Mouse (Mus musculus): Measurements from ENCODE around the gene Tiam1. TPM values are rescaled to one million over a fixed set of nuclear protein-coding genes. Genes with fewer than 3 reads are reported as not detected.

Gene Tiam1
- polyA plus RNA-seq, 1 experiment = 1.8 TPM

DNA sequence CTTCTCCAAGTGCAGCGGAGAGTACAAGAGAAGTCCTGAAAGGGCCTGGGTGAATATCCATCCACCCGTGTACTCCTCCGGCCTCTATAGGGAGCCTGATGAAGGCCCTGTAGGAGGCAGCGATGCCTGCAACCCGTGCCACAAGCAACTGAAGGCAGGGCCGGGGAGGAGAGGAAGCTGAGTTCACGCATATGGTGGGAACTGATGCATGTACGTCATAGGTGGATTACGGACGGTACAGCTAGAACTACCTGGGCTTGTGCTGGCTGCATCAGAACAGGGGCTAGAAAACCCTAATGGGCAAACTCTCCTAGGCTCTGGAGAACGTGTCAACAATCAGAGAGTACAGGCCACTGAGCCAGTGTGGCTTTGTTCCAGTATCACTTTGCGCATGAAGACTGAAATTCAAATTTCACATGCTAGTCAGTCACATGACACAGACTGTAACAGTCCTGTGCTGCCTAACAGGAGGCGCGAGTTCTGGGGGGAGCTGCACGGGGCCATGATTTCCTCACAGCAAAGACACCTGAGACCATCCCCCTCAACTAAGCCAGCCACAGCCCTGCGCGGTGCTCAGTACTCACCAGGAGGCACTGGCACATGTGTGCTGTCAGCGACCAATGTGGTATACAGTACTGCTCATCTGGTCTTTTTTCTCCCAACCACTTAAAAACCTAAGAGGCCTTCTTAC is 156.8 kb downstream of the Tiam1 start:
- no peak for TF ChIP-seq POLR2A (IDR thresholded peaks at IDR 0.05; ENCODE audit: low read depth, low read length)
- TF ChIP-seq CTCF (IDR thresholded peaks at IDR 0.05; ENCODE audit: extremely low read depth, insufficient read length, insufficient replicate concordance, low read depth, low read length) = no peak
- H3K27me3 ChIP-seq (ENCODE audit: control insufficient read depth, insufficient read depth, low read length) = no peaks in the 10 kb centered on the region
- no peaks in the 10 kb centered on the region for H3K4me1 ChIP-seq (ENCODE audit: control insufficient read depth, insufficient read depth, insufficient read length, low read length)
- no peak overlapping the region for H3K27ac ChIP-seq (ENCODE audit: insufficient read depth, low read depth, low read length)
- WGBS = 84% methylated on average over 18 of the region's 18 CpGs
- no peak overlapping the region for H3K4me3 ChIP-seq (ENCODE audit: low read depth, low read length)
- no peaks in the 10 kb centered on the region for H3K36me3 ChIP-seq (ENCODE audit: control insufficient read depth, insufficient read depth, low read length)

DNA sequence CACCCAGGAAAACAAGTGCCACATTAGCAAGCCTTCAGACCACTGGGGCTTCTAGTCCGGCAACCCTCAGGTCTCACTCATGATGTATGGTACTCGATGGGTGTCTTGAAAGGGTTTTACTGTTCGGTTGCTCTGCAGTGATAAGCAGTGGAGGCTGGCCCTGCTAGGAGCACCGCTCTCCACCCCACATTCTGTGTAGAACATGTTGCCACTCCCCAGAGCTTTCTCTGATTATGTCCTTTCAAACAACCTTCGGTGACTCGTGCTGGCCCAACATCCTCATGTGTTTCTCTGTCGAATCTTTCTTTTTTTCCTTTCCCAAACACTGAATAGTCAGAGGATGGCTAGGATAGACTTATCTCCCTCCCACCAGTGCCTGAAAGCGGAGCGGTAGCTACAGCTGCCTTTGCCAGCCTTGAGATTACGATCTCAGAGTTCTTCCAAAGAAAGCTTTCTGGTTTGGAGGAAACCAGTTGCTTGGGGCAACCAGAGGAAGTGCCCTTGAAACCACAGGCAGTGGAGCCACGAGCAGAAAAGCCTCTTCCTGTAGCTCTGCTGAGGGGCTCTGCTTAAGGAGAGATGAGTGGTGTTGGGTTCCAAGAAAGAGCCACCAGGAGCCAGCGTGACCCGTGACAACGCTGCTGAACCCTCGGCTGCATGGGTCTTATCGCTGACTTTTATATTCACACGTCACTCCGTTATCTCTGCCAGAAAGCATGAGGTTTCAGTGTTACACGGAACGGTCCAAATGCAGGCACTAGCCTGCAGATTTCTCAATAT is 157.7 kb downstream of the Tiam1 start:
- Histone ChIP-seq H3K27me3 (ENCODE audit: control insufficient read depth, insufficient read depth, low read length) (no peaks in the 10 kb centered on the region), H3K27ac (ENCODE audit: insufficient read depth, low read depth, low read length) (no peak overlapping the region), H3K36me3 (ENCODE audit: control insufficient read depth, insufficient read depth, low read length) (no peaks in the 10 kb centered on the region), H3K4me1 (ENCODE audit: control insufficient read depth, insufficient read depth, insufficient read length, low read length) (no peaks in the 10 kb centered on the region), H3K4me3 (ENCODE audit: low read depth, low read length) (no peak overlapping the region)
- 68% methylated on average over 20 of the region's 20 CpGs for WGBS
- TF ChIP-seq CTCF (IDR thresholded peaks at IDR 0.05; ENCODE audit: extremely low read depth, insufficient read length, insufficient replicate concordance, low read depth, low read length) (no peak), POLR2A (IDR thresholded peaks at IDR 0.05; ENCODE audit: low read depth, low read length) (no peak)

GRCm38 (mm10) chr16:89980075-89980744 is 163.4 kb downstream of the Tiam1 start:
- WGBS = 84% methylated on average over 11 of the region's 11 CpGs
- TF ChIP-seq POLR2A (IDR thresholded peaks at IDR 0.05; ENCODE audit: low read depth, low read length) (no peak), CTCF (IDR thresholded peaks at IDR 0.05; ENCODE audit: extremely low read depth, insufficient read length, insufficient replicate concordance, low read depth, low read length) (no peak)
- no peaks in the 10 kb centered on the region for H3K27me3 ChIP-seq (ENCODE audit: control insufficient read depth, insufficient read depth, low read length)

GRCm38 (mm10) chr16:89975441-89975840 is 168.1 kb downstream of the Tiam1 start:
- TF ChIP-seq POLR2A (IDR thresholded peaks at IDR 0.05; ENCODE audit: low read depth, low read length) (no peak), CTCF (IDR thresholded peaks at IDR 0.05; ENCODE audit: extremely low read depth, insufficient read length, insufficient replicate concordance, low read depth, low read length) (no peak)
- Histone ChIP-seq H3K4me3 (ENCODE audit: low read depth, low read length) (no peak overlapping the region), H3K27me3 (ENCODE audit: control insufficient read depth, insufficient read depth, low read length) (no peaks in the 10 kb centered on the region), H3K27ac (ENCODE audit: insufficient read depth, low read depth, low read length) (no peak overlapping the region), H3K36me3 (ENCODE audit: control insufficient read depth, insufficient read depth, low read length) (no peaks in the 10 kb centered on the region), H3K4me1 (ENCODE audit: control insufficient read depth, insufficient read depth, insufficient read length, low read length) (no peaks in the 10 kb centered on the region)
- 83% methylated on average over 9 of the region's 9 CpGs for WGBS

More at GRCm38 (mm10) chr16:89980075-89980744, 163.4 kb downstream of the Tiam1 start:
- H3K36me3 ChIP-seq (ENCODE audit: control insufficient read depth, insufficient read depth, low read length) = no peaks in the 10 kb centered on the region
- no peak overlapping the region for H3K27ac ChIP-seq (ENCODE audit: insufficient read depth, low read depth, low read length)
- H3K4me1 ChIP-seq (ENCODE audit: control insufficient read depth, insufficient read depth, insufficient read length, low read length) = no peaks in the 10 kb centered on the region
- no peak overlapping the region for H3K4me3 ChIP-seq (ENCODE audit: low read depth, low read length)

- no peaks in the 10 kb centered on the region for H3K4me1 ChIP-seq (ENCODE audit: control insufficient read depth, insufficient read depth, insufficient read length, low read length)
- TF ChIP-seq POLR2A (IDR thresholded peaks at IDR 0.05; ENCODE audit: low read depth, low read length) (no peak), CTCF (IDR thresholded peaks at IDR 0.05; ENCODE audit: extremely low read depth, insufficient read length, insufficient replicate concordance, low read depth, low read length) (no peak)
- WGBS = 71% methylated on average over 16 of the region's 16 CpGs
- no peaks in the 10 kb centered on the region for H3K27me3 ChIP-seq (ENCODE audit: control insufficient read depth, insufficient read depth, low read length)
- no peak overlapping the region for H3K4me3 ChIP-seq (ENCODE audit: low read depth, low read length)
- H3K27ac ChIP-seq (ENCODE audit: insufficient read depth, low read depth, low read length) = no peak overlapping the region
- H3K36me3 ChIP-seq (ENCODE audit: control insufficient read depth, insufficient read depth, low read length) = no peaks in the 10 kb centered on the region
Measured at GRCm38 (mm10) chr16:89973814-89974712, 169.5 kb downstream of the Tiam1 start.

DNA sequence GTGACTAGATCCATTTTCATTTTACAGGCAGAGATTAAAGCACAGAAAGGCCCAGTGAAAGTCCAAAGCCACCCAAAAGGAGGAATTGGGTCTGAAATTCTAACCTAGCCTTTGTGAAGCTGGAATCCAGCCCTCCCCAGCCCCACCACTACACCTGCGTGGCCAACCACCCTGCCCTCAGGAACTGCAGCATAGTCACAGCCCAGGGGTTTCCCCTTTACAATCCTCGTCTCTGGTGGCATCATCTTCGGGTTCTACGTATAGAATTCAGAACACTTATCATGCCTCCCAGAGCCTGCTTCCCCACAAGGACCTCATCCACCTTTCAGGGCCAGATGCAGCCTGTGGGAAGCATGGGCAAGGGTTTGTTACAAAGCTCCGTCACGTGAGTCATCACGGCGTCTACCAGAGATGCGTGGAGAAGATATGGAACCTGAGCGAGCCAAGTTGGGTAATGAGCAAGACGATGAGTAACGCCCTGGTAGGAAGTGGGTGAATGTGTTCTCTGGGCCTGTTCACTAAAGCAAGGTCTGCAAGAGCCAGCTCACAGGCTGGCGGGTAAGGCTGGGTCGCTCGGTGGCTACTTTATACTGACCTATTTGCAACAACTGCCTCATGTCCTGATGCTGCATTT is 170.6 kb downstream of the Tiam1 start:
- 83% methylated on average over 15 of the region's 15 CpGs for WGBS
- Histone ChIP-seq H3K36me3 (ENCODE audit: control insufficient read depth, insufficient read depth, low read length) (no peaks in the 10 kb centered on the region), H3K4me1 (ENCODE audit: control insufficient read depth, insufficient read depth, insufficient read length, low read length) (no peaks in the 10 kb centered on the region), H3K4me3 (ENCODE audit: low read depth, low read length) (no peak overlapping the region), H3K27me3 (ENCODE audit: control insufficient read depth, insufficient read depth, low read length) (no peaks in the 10 kb centered on the region), H3K27ac (ENCODE audit: insufficient read depth, low read depth, low read length) (no peak overlapping the region)
- no peak for TF ChIP-seq POLR2A (IDR thresholded peaks at IDR 0.05; ENCODE audit: low read depth, low read length)
- no peak for TF ChIP-seq CTCF (IDR thresholded peaks at IDR 0.05; ENCODE audit: extremely low read depth, insufficient read length, insufficient replicate concordance, low read depth, low read length)

Data from small intestine, adult 2 months (tissue).